Mouse (Mus musculus): ENCODE data around the gene Calhm2. TPM values are rescaled to one million over a fixed set of nuclear protein-coding genes. Genes with fewer than 3 reads are reported as not detected.

Gene Calhm2
- 1.7 TPM for polyA plus RNA-seq (2014; fragmentation: Illumina TruSeq; extraction: RNeasy Lipid Tissue Mini Kit (QIAGEN cat#74804))

GRCm38 (mm10) chr19:47137771-47138421, at the start of gene Calhm2:
TSS of gene Calhm2 (minus strand) at chr19:47138294.

GRCm38 (mm10) chr19:47178431-47179271, 40.6 kb upstream of the Calhm2 start, which contains the start of gene Neurl1a:
TSS of gene Neurl1a (plus strand) at chr19:47178820.

GRCm38 (mm10) chr19:47157664-47158063, 19.6 kb upstream of the Calhm2 start, which contains the start of gene Calhm3:
TSS of gene Calhm3 (minus strand) at chr19:47157764.

GRCm38 (mm10) chr19:47144154-47144553, 6.1 kb upstream of the Calhm2 start, which contains the start of gene Calhm1:
TSS of gene Calhm1 (minus strand) at chr19:47144254.

GRCm38 (mm10) chr19:47090550-47091156, 47.4 kb downstream of the Calhm2 start, which contains the start of the genes Usmg5 and Pdcd11:
TSS of gene Usmg5 (minus strand) at chr19:47090647.
TSS of gene Pdcd11 (plus strand) at chr19:47090768.

GRCm38 (mm10) chr19:47067096-47067882, 70.8 kb downstream of the Calhm2 start, which contains the start of gene Taf5:
TSS of gene Taf5 (plus strand) at chr19:47067746.

Other genes with a start within 250 kb of the Calhm2 start
- gene Ina, start 123.6 kb downstream of the Calhm2 start, polyA plus RNA-seq (2014; fragmentation: Illumina TruSeq; extraction: RNeasy Lipid Tissue Mini Kit (QIAGEN cat#74804)), result 0.46 TPM
- 116 TPM for gene Nt5c2, start 123.1 kb downstream of the Calhm2 start, polyA plus RNA-seq (2014; fragmentation: Illumina TruSeq; extraction: RNeasy Lipid Tissue Mini Kit (QIAGEN cat#74804))
- 43.3 TPM for gene Pcgf6, start 87.4 kb downstream of the Calhm2 start, polyA plus RNA-seq (2014; fragmentation: Illumina TruSeq; extraction: RNeasy Lipid Tissue Mini Kit (QIAGEN cat#74804))
- gene Taf5, start 70.5 kb downstream of the Calhm2 start, polyA plus RNA-seq (2014; fragmentation: Illumina TruSeq; extraction: RNeasy Lipid Tissue Mini Kit (QIAGEN cat#74804)), result 18.4 TPM
- gene Usmg5, start 47.6 kb downstream of the Calhm2 start, polyA plus RNA-seq (2014; fragmentation: Illumina TruSeq; extraction: RNeasy Lipid Tissue Mini Kit (QIAGEN cat#74804)), result 1,160 TPM
- 5.9 TPM for gene Pdcd11, start 47.5 kb downstream of the Calhm2 start, polyA plus RNA-seq (2014; fragmentation: Illumina TruSeq; extraction: RNeasy Lipid Tissue Mini Kit (QIAGEN cat#74804))
- not detected for gene Calhm1, start 6.0 kb upstream of the Calhm2 start, polyA plus RNA-seq (2014; fragmentation: Illumina TruSeq; extraction: RNeasy Lipid Tissue Mini Kit (QIAGEN cat#74804))
- gene Calhm3, start 19.5 kb upstream of the Calhm2 start, polyA plus RNA-seq (2014; fragmentation: Illumina TruSeq; extraction: RNeasy Lipid Tissue Mini Kit (QIAGEN cat#74804)), result not detected
- 0.23 TPM for gene Neurl1a, start 40.5 kb upstream of the Calhm2 start, polyA plus RNA-seq (2014; fragmentation: Illumina TruSeq; extraction: RNeasy Lipid Tissue Mini Kit (QIAGEN cat#74804))